Mouse (Mus musculus) forebrain, embryonic 14.5 days (tissue): Measurements from ENCODE around the gene Zmynd8. TPM values are rescaled to one million over a fixed set of nuclear protein-coding genes. Genes with fewer than 3 reads are reported as not detected.
"Not testable (repeated sequence)": the region's sequence is repeated elsewhere in the genome, so short reads cannot be mapped to it uniquely, and the experiment has no call there.

Source experiments
- ATAC-seq: fragments of 200-750 bp; cut with Nextera tagmentation; 2 replicates; pipeline ENCODE4 v1.8.0; 2017; ENCODE audit warnings: mild to moderate bottlenecking, moderate library complexity
- DNase-seq: peaks from one replicate; pipeline ENCODE4 v3.0.0-alpha.2; 2015; ENCODE audit warnings: low spot score
- H3K27ac ChIP-seq: fragments of 300-500 bp; sonication (generic); 2 replicates; pipeline ENCODE4 v1.5.1; 2014; ENCODE audit warnings: low read depth, mild to moderate bottlenecking, control low read depth, low read length, moderate library complexity
- H3K27me3 ChIP-seq: fragments of 300-500 bp; sonication (generic); replicated peaks from 2 replicates; pipeline ENCODE4 v1.6.1; 2014; ENCODE audit warnings: low read length, control low read depth, mixed read lengths; ENCODE audit not compliant: control insufficient read depth, insufficient read depth
- H3K36me3 ChIP-seq: fragments of 300-500 bp; sonication (generic); 2 replicates; pipeline ENCODE4 v1.6.1; 2014; ENCODE audit warnings: low read length, control low read depth; ENCODE audit not compliant: control insufficient read depth, insufficient read depth
- H3K4me1 ChIP-seq: fragments of 300-500 bp; sonication (generic); 2 replicates; pipeline ENCODE4 v1.6.1; 2014; ENCODE audit warnings: antibody characterized with exemption, low read length, control low read depth; ENCODE audit not compliant: control insufficient read depth, insufficient read depth
- H3K4me2 ChIP-seq: fragments of 300-500 bp; sonication (generic); 2 replicates; pipeline ENCODE4 v1.6.1; 2014; ENCODE audit warnings: mild to moderate bottlenecking, control low read depth, low read length
- H3K4me3 ChIP-seq: fragments of 300-500 bp; sonication (generic); 2 replicates; pipeline ENCODE4 v1.5.1; 2014; ENCODE audit warnings: low read depth, low read length, control low read depth
- H3K9ac ChIP-seq: fragments of 300-500 bp; sonication (generic); 2 replicates; pipeline ENCODE4 v1.6.1; 2014; ENCODE audit warnings: mild to moderate bottlenecking, low read length, control low read depth, moderate library complexity
- H3K9me3 ChIP-seq: fragments of 300-500 bp; sonication (generic); replicated peaks from 2 replicates; pipeline ENCODE4 v1.6.1; 2016; ENCODE audit warnings: low read length, control low read depth, mixed read lengths; ENCODE audit not compliant: control insufficient read depth
- WGBS: fragments of 180-500 bp; shearing (Covaris S2); extraction: QIAGEN DNeasy Blood & Tissue Kit; methylation state at CpG from one replicate; pipeline ENCODE4 v1.1.7; 2014; 5-methylcytosine and 5-hydroxymethylcytosine counted together
- polyA plus RNA-seq: library from polyadenylated mRNA; unstranded; fragments of >200 nt; fragmentation: Nextera tagmentation; extraction: Ambion mirVana; gene quantifications from 2 replicates; pipeline ENCODE4 v1.2.1, GENCODE M21; 2014

The Zmynd8 gene
- polyA plus RNA-seq, 1 experiment from 2014 or later = 43.3 TPM

DNA sequence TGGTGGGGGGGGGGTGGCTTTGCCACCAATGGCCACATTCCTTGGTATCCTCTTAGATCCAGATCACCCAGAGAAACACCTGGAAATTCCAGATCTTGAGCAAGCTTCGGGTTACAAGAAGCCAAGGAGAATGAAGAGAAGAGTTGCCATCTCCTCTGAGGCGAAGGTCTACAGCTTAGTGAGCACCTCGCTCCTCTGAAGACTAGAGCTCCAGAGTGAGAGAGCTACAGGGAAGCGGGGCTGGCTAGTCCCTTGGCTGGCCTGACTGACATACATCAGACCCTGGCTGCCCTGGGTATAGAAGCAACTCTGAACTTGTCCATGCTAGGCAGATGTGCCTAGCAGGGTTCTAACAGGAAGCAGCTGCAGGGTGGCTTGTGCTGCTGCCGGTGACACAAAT is 89.7 kb downstream of the Zmynd8 start:
- no peak overlapping the region for H3K9ac ChIP-seq
- H3K4me1 ChIP-seq = no peaks in the 10 kb centered on the region
- H3K4me3 ChIP-seq = no peak overlapping the region
- peaks cover 94% of the 10 kb centered on the region for H3K36me3 ChIP-seq
- H3K9me3 ChIP-seq = no peaks in the 10 kb centered on the region
- DNase-seq (no peak), ATAC-seq (no peak)
- 92% methylated on average over 5 of the region's 5 CpGs for WGBS
- H3K27ac ChIP-seq = no peak overlapping the region
- no peak overlapping the region for H3K4me2 ChIP-seq
- H3K27me3 ChIP-seq = no peaks in the 10 kb centered on the region

- H3K36me3 ChIP-seq = peaks cover 88% of the 10 kb centered on the region
- ATAC-seq = no peak
Measured at GRCm38 (mm10) chr2:165808179-165808975, 90.4 kb downstream of the Zmynd8 start.

GRCm38 (mm10) chr2:165800174-165800573 is 98.6 kb downstream of the Zmynd8 start:
- H3K36me3 ChIP-seq = peaks cover 77% of the 10 kb centered on the region
- not testable (repeated sequence) for H3K4me3 ChIP-seq, ATAC-seq, H3K27ac ChIP-seq, H3K4me1 ChIP-seq, H3K9me3 ChIP-seq, H3K4me2 ChIP-seq, DNase-seq, H3K27me3 ChIP-seq, H3K9ac ChIP-seq
- WGBS = 95% methylated on average over 3 of the region's 3 CpGs

More at GRCm38 (mm10) chr2:165808179-165808975, 90.4 kb downstream of the Zmynd8 start:
- 95% methylated on average over 12 of the region's 12 CpGs for WGBS
- no peak for DNase-seq
- H3K27ac ChIP-seq = no peak overlapping the region
- no peak overlapping the region for H3K4me3 ChIP-seq
- H3K9me3 ChIP-seq = no peaks in the 10 kb centered on the region
- no peak overlapping the region for H3K9ac ChIP-seq
- H3K4me1 ChIP-seq = no peaks in the 10 kb centered on the region
- no peak overlapping the region for H3K4me2 ChIP-seq
- H3K27me3 ChIP-seq = no peaks in the 10 kb centered on the region

DNA sequence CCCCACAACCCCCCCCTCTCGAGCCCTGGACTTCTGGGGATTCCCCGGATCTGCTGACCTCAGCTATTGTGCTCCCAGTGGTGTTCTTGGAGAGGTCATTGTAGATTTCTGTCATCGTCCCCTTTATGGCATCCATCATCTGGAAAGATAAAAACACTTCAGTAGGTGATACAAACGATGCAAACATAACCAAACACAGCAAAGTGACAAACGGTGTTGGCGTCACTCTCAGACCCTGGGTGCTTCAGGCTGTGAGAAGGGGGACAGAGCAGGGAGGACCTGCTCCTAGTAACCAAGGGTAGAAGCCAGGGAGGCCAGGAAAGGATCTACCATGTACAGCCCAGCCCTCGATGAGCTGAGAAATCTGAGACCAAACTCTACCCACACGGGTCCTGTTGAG is 100.9 kb downstream of the Zmynd8 start:
- ATAC-seq (no peak), DNase-seq (no peak)
- Histone ChIP-seq H3K9me3 (no peaks in the 10 kb centered on the region), H3K4me3 (no peak overlapping the region), H3K4me1 (no peaks in the 10 kb centered on the region), H3K27ac (no peak overlapping the region), H3K36me3 (peaks cover 81% of the 10 kb centered on the region), H3K9ac (no peak overlapping the region), H3K27me3 (no peaks in the 10 kb centered on the region), H3K4me2 (no peak overlapping the region)
- 69% methylated on average over 8 of the region's 8 CpGs for WGBS

DNA sequence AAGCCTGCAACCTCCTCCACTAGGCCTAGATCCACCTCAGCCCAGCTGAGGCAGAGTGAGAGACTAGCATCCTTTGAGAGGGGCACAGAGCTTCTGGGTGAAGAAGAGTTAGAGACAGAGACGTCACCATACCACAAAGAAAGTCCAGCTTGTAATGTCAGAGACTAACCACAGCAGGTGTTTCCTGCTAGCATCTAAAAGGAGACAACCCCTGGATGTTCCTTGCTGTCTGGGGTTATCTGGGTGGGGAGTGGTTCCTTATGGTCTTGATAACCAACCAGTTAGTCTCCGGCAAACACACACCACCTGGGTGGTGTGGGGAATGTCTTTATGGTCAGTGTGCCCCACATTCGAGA is 105.6 kb downstream of the Zmynd8 start:
- peaks cover 85% of the 10 kb centered on the region for H3K36me3 ChIP-seq
- no peaks in the 10 kb centered on the region for H3K27me3 ChIP-seq
- no peaks in the 10 kb centered on the region for H3K9me3 ChIP-seq
- peaks cover 4% of the 10 kb centered on the region; the same call in 1 of the 2 replicates for H3K4me1 ChIP-seq
- H3K4me3 ChIP-seq = no peak overlapping the region
- no peak overlapping the region for H3K4me2 ChIP-seq
- DNase-seq (no peak), ATAC-seq (no peak)
- no peak overlapping the region for H3K9ac ChIP-seq
- WGBS = 92% methylated on average over 3 of the region's 3 CpGs
- H3K27ac ChIP-seq = no peak overlapping the region

GRCm38 (mm10) chr2:165792431-165793282 is 106.2 kb downstream of the Zmynd8 start:
- H3K4me1 ChIP-seq = peaks cover 4% of the 10 kb centered on the region; the same call in 1 of the 2 replicates
- ATAC-seq = no peak
- H3K4me2 ChIP-seq = no peak overlapping the region
- no peaks in the 10 kb centered on the region for H3K27me3 ChIP-seq
- H3K9ac ChIP-seq = no peak overlapping the region
- H3K9me3 ChIP-seq = no peaks in the 10 kb centered on the region
- H3K36me3 ChIP-seq = peaks cover 85% of the 10 kb centered on the region
- no peak overlapping the region for H3K4me3 ChIP-seq
- no peak overlapping the region for H3K27ac ChIP-seq
- 91% methylated on average over 25 of the region's 25 CpGs for WGBS
- DNase-seq = no peak

GRCm38 (mm10) chr2:165791657-165792056 is 107.2 kb downstream of the Zmynd8 start:
- Histone ChIP-seq H3K4me1 (peaks cover 4% of the 10 kb centered on the region; the same call in 1 of the 2 replicates), H3K27ac (no peak overlapping the region), H3K4me2 (no peak overlapping the region), H3K27me3 (no peaks in the 10 kb centered on the region), H3K9ac (no peak overlapping the region), H3K36me3 (peaks cover 85% of the 10 kb centered on the region), H3K4me3 (no peak overlapping the region), H3K9me3 (no peaks in the 10 kb centered on the region)
- 71% methylated on average over 9 of the region's 9 CpGs for WGBS
- ATAC-seq (peak; percentile 26; the same call in 1 of the 2 replicates), DNase-seq (peak; percentile 59)

DNA sequence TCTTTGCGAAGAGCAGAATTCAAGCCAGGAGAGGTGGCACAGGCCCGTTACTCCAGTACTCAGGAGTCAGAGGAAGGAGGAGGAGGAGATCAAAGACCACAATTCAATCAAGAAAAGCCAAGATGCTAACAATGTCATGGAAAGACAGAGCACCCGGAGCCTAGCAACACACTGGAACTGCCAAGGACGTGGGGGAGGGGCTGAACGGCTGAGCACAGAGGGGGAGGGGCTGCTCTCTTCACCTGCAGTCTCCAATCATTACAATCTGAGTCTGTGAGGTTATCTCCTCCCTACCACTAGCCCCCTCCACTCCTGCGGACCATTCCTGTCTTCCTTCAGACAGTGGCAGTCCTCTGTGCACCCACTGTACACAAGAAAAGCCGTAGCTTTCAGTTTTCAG is 107.8 kb downstream of the Zmynd8 start:
- peaks cover 86% of the 10 kb centered on the region for H3K36me3 ChIP-seq
- no peak overlapping the region for H3K9ac ChIP-seq
- no peaks in the 10 kb centered on the region for H3K9me3 ChIP-seq
- H3K4me1 ChIP-seq = peaks cover 4% of the 10 kb centered on the region; the same call in 1 of the 2 replicates
- ATAC-seq (no peak), DNase-seq (peak; percentile 46)
- no peaks in the 10 kb centered on the region for H3K27me3 ChIP-seq
- 52% methylated on average over 7 of the region's 7 CpGs for WGBS
- no peak overlapping the region for H3K4me2 ChIP-seq
- H3K27ac ChIP-seq = no peak overlapping the region
- H3K4me3 ChIP-seq = no peak overlapping the region
